Mouse (Mus musculus): ENCODE results near the gene Sfxn4.

GRCm38 (mm10) chr19:60871366-60871765, 10.1 kb upstream of the Sfxn4 start:
- TF ChIP-seq USF1 (IDR thresholded peaks at IDR 0.05; ENCODE audit: low read depth, low read length) (no peak), CTCF (conservative IDR thresholded peaks at IDR 0.05 in 1 of 2, IDR thresholded peaks at IDR 0.05 in 1 of 2; ENCODE audit: low read depth in 2 of 2, low read length in 2 of 2) (no peak), GABPA (IDR thresholded peaks at IDR 0.05; ENCODE audit: insufficient replicate concordance, low read depth, low read length) (no peak), EP300 (IDR thresholded peaks at IDR 0.05; ENCODE audit: low read length) (no peak), MYC (IDR thresholded peaks at IDR 0.05; ENCODE audit: low read depth, low read length) (no peak), CHD2 (IDR thresholded peaks at IDR 0.05; ENCODE audit: low read length) (no peak), HCFC1 (IDR thresholded peaks at IDR 0.05; ENCODE audit: low read depth, low read length) (no peak), E2F4 (IDR thresholded peaks at IDR 0.05; ENCODE audit: insufficient replicate concordance, low read depth, low read length) (no peak), SIN3A (IDR thresholded peaks at IDR 0.05; ENCODE audit: low read length) (no peak), USF2 (conservative IDR thresholded peaks at IDR 0.05; ENCODE audit: low read depth, low read length) (no peak), CHD1 (IDR thresholded peaks at IDR 0.05; ENCODE audit: low read depth, low read length) (no peak), MXI1 (IDR thresholded peaks at IDR 0.05; ENCODE audit: low read depth, low read length) (no peak), NRF1 (IDR thresholded peaks at IDR 0.05; ENCODE audit: low read depth, low read length) (no peak), TCF12 (IDR thresholded peaks at IDR 0.05; ENCODE audit: low read depth, low read length) (no peak)
